Mouse (Mus musculus) common myeloid progenitor, adult 5-6 weeks (primary cell): ENCODE data around the gene Tex48. TPM values are rescaled to one million over a fixed set of nuclear protein-coding genes. Genes with fewer than 3 reads are reported as not detected.

ENCODE experiments used
- ATAC-seq: replicated peaks from 2 replicates; pipeline ENCODE4 v1.8.0; 2016; ENCODE audit warnings: low read depth, mild to moderate bottlenecking, moderate TSS enrichment, inconsistent platforms; ENCODE audit not compliant: poor library complexity, severe bottlenecking
- total RNA-seq: library from RNA; stranded (forward); fragments of 200-1000, 187-1606 nt; gene quantifications from 2 replicates; pipeline ENCODE4 v1.2.3, GENCODE M21; 2017

The Tex48 gene
- not detected in 2 replicates for total RNA-seq

- ATAC-seq: 0 out of 2 replicates have a peak, but pooled peaks have one; percentile 28
These were observed at the start of gene Tex48 for GRCm38 (mm10) chr4:63622378-63622835. Gene Tex48, minus strand, starts transcription at chr4:63622428.

GRCm38 (mm10) chr4:63668255-63668654 is 46.0 kb upstream of the Tex48 start:
- peak; percentile 94 for ATAC-seq

- no peak for ATAC-seq
These were observed 43.5 kb upstream of the Tex48 start for GRCm38 (mm10) chr4:63665738-63666137.

- no peak for ATAC-seq
These were observed 41.1 kb upstream of the Tex48 start, which contains the start of gene Gm11214 for GRCm38 (mm10) chr4:63663279-63663678. Gene Gm11214, minus strand, starts transcription at chr4:63663379.

- no peak for ATAC-seq
These were observed 39.6 kb upstream of the Tex48 start for GRCm38 (mm10) chr4:63661857-63662256.

GRCm38 (mm10) chr4:63661426-63661825 is 39.2 kb upstream of the Tex48 start:
- no peak for ATAC-seq

- peak; percentile 43 for ATAC-seq
These were observed 37.5 kb upstream of the Tex48 start for GRCm38 (mm10) chr4:63659775-63660174.

- no peak for ATAC-seq
These were observed 36.9 kb upstream of the Tex48 start for GRCm38 (mm10) chr4:63659086-63659485.

GRCm38 (mm10) chr4:63654381-63654780 is 32.2 kb upstream of the Tex48 start:
- peak; percentile 42; the same call in 1 of the 2 replicates for ATAC-seq

GRCm38 (mm10) chr4:63643956-63644726 is 21.9 kb upstream of the Tex48 start:
- peak; percentile 45; the same call in 1 of the 2 replicates for ATAC-seq

- ATAC-seq: no peak
These were observed 17.6 kb upstream of the Tex48 start for GRCm38 (mm10) chr4:63639842-63640241.

GRCm38 (mm10) chr4:63638603-63639002 is 16.4 kb upstream of the Tex48 start:
- no peak for ATAC-seq

- ATAC-seq: no peak
These were observed 11.0 kb upstream of the Tex48 start for GRCm38 (mm10) chr4:63633181-63633580.

GRCm38 (mm10) chr4:63627111-63627510 is 4.9 kb upstream of the Tex48 start:
- peak; percentile 5; the same call in 1 of the 2 replicates for ATAC-seq

GRCm38 (mm10) chr4:63625563-63626080 is 3.4 kb upstream of the Tex48 start:
- peak; percentile 89 for ATAC-seq

GRCm38 (mm10) chr4:63621861-63622260 is 367 bp downstream of the Tex48 start:
- ATAC-seq: 0 out of 2 replicates have a peak, but pooled peaks have one; percentile 23

- ATAC-seq: no peak
These were observed 13.8 kb downstream of the Tex48 start for GRCm38 (mm10) chr4:63608391-63608790.

GRCm38 (mm10) chr4:63605968-63606367 is 16.3 kb downstream of the Tex48 start:
- ATAC-seq: no peak

- no peak for ATAC-seq
These were observed 16.7 kb downstream of the Tex48 start for GRCm38 (mm10) chr4:63605545-63605944.

- no peak for ATAC-seq
These were observed 17.3 kb downstream of the Tex48 start, which contains the start of gene Gm11213 for GRCm38 (mm10) chr4:63604945-63605344. Gene Gm11213, minus strand, starts transcription at chr4:63605261.

GRCm38 (mm10) chr4:63601263-63601662 is 21.0 kb downstream of the Tex48 start:
- no peak for ATAC-seq
